Comparison of ENCODE assay signal across 19 mouse cellular contexts in genomic region chr2:61536901-61537300, GRCm38 (mm10).
"Had no signal": no experiment of that assay in that cellular context is flagged by ENCODE, and none has a peak within 500 bp of the region (broad histone marks: within the 10 kb centered on the region; RNA-seq: fewer than 3 reads in every experiment).

No protein-coding gene starts in this region.

- H3K9me3 ChIP-seq: midbrain, embryonic 10.5 days; midbrain, embryonic 12.5 days; neural tube, embryonic 13.5 days; neural tube, embryonic 15.5 days had no signal

- H3K4me3 ChIP-seq: midbrain, embryonic 10.5 days; midbrain, embryonic 12.5 days; myocyte; neural tube, embryonic 13.5 days; neural tube, embryonic 15.5 days had no signal

- H3K36me3 ChIP-seq: midbrain, embryonic 10.5 days; midbrain, embryonic 12.5 days; neural tube, embryonic 13.5 days; neural tube, embryonic 15.5 days had no signal

- H3K9ac ChIP-seq: lung, embryonic 14.5 days; midbrain, embryonic 12.5 days; neural tube, embryonic 13.5 days; neural tube, embryonic 15.5 days had no signal

- ATAC-seq: midbrain, embryonic 16.5 days had no signal

- H3K4me1 ChIP-seq: midbrain, embryonic 12.5 days; neural tube, embryonic 13.5 days; neural tube, embryonic 15.5 days had no signal

- H3K27me3 ChIP-seq: midbrain, embryonic 12.5 days; neural tube, embryonic 13.5 days; neural tube, embryonic 15.5 days had no signal

- H3K4me2 ChIP-seq: lung, embryonic 14.5 days; midbrain, embryonic 12.5 days; neural tube, embryonic 13.5 days; neural tube, embryonic 15.5 days had no signal

- DNase-seq: lung, adult 18-20 months; lung, embryonic 14.5 days; lung, postnatal 10 days; lung, postnatal 4 days; midbrain, embryonic 14.5 days; retina, postnatal 1 day; right cerebral cortex, adult 18-20 months; right cerebral cortex, postnatal 25 days; right cerebral cortex, postnatal 4 days; spleen, adult 18-20 months; thymus, adult 18-20 months; thymus, postnatal 14 days; thymus, postnatal 36 days had no signal

- H3K27ac ChIP-seq: midbrain, embryonic 10.5 days; midbrain, embryonic 12.5 days; neural tube, embryonic 13.5 days; neural tube, embryonic 15.5 days had no signal
